Mouse (Mus musculus) activated CD4-positive, CD25-positive, alpha-beta regulatory T cell, adult 4 months (primary cell): ENCODE data around the gene Sel1l3. TPM values are rescaled to one million over a fixed set of nuclear protein-coding genes. Genes with fewer than 3 reads are reported as not detected.

Source experiments
- ATAC-seq: one replicate; pipeline ENCODE4 v1.8.0; 2017
- polyA plus RNA-seq, 2 experiments: library from polyadenylated mRNA; unstranded; fragments of 100-300 nt; shearing (Covaris generic); gene quantifications; one replicate each; pipeline ENCODE4 v1.2.1; 2017

The Sel1l3 gene
- polyA plus RNA-seq, 2 experiments from 2014 or later, result not detected

DNA sequence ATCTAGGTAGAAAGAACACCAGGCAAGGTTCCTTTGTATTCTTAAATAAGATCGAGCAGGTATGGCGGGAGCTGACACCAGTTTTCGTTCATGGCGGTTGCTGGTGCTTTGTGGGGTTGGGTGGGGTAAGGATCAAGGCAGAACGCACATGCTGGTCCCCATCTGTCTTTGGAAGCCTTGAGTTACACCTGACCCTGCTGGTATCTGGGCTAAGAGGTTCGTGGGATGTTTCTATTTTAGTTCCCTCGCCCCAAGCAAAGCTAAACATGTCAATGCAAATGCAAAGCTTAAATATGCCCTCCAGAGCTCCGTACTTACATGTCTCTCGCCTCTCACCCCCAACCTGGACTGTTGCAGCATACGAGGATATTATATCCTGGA is 41.5 kb downstream of the Sel1l3 start:
- no peak for ATAC-seq

DNA sequence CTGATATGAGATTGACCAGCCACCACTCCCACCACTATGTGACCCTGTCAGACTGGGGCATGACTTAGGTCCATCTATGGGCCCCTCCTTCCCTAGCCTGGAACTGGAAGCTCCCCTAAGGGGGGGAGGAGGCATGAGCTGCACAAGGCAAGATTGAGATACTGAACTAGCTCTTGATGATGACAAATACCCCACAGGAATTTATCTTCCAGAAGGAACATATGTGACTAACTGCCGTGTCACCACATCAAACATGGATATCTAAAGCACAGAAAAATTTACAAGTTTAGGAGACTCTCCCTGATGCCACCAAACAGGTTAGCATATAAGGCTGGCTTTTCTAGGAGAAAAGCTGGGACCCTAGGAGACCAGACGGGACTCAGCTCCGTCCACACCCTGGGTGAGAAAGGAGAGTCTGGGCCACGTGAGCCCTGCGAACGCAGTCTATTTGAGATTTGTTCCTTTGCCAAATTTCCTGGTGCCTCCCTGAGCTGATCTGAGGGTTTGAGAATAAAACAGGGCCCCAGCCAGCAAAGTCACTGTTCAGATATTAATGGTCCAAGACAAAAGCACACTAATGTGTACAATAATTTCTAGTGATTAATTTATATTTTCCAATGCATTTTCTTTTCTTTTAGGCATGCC is 42.0 kb downstream of the Sel1l3 start:
- no peak for ATAC-seq

DNA sequence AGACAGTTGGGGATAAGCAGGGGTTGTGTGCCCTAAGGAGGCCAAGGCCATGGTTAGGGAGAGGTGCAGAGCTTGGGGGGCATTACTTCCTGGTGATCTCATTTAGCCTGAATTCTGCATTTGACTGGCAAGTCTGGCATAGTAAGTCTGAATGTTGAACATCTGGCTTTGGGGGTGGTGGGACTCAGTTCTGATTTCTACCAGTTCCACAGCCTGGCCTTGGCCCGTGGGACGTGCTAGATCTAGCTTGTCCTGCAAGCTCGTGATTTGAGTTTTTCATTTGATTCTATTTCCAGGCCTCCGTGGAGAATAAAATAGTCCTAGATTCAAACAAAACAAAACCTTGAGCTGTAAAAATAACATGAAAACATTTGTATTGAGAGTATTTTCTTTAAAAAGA is 46.2 kb downstream of the Sel1l3 start:
- ATAC-seq, result no peak

DNA sequence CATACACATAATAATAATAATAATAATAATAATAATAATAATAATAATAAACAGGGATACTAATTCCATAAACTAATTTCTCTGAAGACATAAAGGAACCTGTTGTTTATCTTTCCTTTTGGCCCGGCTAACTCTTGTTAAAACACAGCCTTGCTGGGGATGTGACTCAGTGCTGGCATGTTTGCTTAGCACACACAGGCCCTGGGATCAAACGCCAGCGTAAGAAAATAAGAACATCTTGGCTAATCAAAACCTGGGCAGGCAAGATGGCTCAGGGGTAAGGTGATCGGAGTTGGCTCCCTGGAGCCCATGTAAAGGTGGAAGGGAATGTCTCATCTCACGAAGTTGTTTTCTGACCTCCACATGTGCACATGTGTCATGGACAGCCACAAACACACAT is 48.1 kb downstream of the Sel1l3 start:
- ATAC-seq, result no peak

DNA sequence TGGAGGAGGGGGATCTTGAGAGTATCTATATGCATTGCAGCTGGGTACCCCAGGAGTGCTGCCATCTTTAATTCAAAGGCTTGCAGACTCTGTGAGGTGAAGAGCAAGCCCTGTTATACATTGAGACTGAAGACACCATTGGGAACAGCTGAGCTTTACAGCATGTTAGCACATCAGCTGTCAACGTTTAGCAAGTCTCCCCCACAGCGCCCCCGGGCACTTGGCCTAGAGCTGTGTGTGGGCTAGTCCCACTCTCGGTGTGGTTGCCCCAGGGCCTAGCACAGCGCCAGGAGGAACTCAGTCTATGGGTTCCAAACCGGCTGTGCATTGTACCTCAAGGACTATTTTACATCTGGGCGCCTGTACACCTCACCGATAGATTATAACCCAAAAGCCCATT is 51.3 kb downstream of the Sel1l3 start:
- ATAC-seq, result no peak

DNA sequence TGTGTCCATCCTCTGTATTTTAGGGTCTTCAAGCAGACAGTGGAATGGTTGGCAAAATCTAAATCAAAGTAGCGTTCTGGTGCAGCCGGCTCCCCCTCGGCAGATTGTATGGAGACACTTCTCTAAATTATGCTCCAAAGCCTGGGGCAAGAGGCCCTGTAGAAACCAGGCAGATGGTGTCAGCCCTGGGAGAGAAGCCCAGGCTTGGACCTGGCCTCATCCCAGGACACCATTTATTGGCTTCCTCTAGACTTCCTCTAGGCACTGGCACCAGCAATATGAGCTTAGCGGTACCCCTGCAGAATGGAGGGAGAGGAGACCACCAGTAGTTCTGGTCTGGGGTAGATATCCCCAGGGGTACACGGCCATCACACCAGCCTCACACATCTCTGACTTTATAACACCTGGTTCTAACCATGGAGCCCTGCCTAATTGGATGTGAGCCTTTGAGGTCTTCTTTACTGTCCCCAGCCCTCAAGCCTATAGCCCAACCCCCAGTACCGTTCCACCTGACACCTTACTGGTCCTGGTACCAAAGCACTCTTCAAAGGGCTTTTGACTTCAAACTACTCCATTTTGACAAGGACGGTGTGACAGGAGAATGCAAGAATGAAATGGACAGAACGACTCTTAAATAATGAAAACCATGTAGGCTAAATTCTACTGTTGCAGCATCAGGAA is 52.1 kb downstream of the Sel1l3 start:
- no peak for ATAC-seq

DNA sequence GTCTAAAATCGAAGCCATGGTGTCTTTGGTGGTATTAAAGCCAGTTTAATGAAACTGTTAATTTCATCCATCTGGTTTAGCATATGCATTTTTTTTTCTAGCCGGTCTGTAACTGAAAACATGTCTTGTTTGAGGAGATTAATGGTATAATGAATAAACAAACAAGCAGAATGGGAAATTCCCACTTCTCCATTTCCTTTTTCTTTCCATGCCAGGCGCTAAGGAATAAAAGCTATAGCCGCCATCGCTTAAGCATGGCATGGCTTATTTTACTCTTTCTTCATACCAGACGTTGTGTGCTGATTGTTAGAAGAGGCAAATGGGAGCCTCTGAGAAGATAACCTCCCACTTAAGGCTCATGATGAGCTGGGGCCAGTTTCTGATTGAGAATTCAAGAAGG is 53.5 kb downstream of the Sel1l3 start:
- no peak for ATAC-seq

DNA sequence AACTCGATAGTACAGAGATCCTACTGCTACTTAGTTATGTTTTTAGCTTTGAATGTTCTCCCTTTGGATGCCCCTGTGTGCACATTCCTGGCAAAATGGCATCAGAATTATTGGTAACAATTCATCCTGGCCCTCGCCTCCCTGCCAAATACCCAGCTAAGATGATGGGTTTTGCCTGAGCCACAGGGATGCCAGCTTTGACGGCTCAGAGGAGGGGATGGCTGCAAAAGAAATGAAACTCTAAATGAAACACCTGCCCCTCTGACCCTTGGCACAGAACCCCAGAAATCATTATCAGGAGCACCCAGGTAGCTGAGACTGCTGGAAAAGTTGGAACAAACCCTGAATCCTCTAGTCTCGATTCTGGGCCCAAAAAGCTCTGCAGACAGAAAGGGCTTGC is 54.1 kb downstream of the Sel1l3 start:
- ATAC-seq, result no peak

DNA sequence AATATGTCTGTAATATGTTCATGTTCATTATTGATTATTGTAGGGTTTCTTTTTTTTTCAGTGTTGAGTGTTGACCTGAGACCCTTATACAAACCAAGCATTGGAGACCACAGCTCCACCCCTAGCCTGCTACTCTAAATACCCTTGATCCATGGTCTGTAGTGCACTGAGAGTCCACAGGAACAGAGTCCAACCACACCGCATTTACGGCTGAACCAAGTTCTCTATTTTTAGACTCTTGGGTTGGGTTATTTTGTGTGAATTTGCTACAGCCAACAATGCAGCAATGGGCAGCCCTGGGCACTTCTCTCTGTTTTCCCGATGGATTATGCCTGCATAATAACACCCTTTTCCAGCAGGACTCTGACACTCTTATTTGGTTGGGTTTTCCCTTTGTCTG is 54.6 kb downstream of the Sel1l3 start:
- no peak for ATAC-seq

DNA sequence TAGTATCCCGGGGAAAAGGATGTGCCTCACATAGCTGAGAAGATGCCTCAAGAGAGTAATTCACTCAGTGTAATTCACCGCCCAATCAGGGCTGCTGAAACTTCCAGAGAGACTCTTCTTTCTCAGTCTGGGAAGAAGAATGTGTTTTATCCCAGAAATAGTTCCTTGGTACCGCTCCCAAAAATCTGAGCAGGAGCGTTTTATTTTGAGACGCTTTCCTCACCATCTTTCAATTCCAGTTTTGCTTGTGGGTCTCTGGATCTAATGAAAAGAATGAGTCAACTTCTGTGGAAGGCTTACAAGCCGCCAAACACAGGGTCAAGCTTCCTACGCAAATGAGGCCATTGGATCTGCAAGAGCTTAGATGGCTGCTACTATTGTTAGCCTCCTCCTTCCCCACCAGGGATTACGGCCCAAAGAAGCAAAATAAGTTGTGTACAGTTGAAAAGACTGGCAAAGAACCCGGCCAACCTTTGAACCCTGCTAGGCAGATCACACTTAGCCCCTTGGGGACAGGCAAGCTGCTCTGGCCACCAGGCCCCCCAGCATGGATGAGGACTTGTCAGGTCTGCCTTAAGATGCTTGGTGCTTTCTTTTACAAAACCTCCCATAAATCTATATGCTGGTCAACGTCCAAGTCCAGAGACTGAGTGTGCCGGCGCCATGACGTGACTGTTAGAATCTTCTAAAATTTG is 57.6 kb downstream of the Sel1l3 start:
- ATAC-seq, result no peak

DNA sequence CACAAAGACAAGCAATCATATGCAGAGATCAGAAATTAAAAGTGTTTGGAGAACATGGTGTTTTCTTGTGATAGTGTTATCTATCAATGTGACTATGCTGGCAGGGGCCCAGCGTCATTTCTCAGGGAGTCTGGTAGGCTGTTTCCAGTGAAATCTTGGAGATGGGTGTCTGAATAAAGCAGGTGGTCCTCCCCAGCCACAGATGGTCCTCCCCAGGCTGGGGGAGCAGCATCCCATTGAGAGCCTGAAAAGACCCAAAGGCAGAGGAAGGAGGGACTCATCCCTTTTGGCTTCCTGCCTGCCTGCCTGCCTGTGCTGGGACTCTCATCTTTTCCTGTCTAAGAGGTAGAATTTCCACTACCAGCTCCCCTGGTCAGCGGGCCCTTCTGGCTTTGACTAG is 59.2 kb downstream of the Sel1l3 start:
- ATAC-seq, result no peak

DNA sequence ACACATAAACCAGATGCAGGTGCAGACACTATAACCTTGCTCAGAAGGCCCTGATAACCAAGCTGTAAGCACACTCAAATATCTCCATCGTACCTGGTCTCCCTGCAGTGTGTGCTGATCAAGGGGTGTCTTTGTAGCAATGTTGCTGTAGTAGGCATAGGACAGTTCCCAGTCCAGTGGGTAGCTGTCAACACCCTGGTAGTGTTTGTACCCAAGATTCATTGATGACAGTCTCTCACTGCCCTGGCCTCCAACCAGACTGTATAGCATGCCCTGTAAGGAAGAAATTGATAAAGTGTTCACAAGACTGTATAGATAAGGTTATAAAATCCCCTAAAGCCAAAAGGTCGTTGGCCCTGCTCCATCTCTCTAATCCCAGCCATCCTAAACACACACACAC is 59.6 kb downstream of the Sel1l3 start:
- no peak for ATAC-seq

DNA sequence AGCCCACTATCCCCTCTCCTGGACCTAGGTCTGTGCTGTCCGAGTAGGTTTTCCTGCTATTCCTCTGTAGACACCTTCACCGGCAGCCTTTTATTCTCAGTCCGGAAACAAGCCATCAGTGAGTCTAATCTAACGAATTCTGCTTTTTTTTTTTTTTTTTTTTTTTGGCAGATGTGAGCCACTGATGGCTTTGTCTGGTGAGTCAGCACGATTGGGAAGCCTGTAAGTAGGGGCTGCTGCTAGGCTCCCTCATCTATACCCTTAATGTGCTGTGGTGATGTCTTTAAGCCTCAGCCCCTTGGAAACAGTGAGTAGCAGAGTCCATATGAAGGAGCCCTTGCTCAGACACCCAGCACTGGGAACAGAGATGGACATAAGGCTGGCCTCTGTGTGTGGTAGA is 60.6 kb downstream of the Sel1l3 start:
- no peak for ATAC-seq

DNA sequence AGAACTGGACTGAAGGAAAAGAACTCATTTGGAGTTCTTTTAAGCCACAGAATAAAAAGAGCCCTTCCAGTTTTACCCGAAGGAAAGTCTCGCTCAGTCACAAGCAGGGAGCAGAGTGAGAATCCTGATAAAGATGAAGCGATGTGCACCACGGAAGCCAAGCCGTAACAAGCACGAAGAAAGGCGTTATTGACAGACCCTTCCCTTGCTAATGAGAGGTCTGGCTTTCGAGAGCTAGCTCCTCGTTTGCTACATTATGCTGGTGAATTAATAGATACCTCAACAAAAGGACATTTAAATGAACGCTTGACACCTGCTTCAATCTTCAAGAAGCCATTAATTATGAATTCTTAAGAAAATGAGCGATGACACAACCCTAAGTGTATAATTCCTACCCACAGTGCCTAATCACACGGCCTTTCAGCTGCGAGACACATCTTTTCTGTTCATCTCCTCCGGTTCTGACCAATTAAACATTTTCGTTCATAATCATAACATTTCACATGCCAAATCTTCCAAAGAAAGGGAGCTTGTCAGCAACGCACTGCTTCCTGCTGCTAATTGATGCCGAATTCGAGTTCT is 62.3 kb downstream of the Sel1l3 start:
- ATAC-seq, result no peak

DNA sequence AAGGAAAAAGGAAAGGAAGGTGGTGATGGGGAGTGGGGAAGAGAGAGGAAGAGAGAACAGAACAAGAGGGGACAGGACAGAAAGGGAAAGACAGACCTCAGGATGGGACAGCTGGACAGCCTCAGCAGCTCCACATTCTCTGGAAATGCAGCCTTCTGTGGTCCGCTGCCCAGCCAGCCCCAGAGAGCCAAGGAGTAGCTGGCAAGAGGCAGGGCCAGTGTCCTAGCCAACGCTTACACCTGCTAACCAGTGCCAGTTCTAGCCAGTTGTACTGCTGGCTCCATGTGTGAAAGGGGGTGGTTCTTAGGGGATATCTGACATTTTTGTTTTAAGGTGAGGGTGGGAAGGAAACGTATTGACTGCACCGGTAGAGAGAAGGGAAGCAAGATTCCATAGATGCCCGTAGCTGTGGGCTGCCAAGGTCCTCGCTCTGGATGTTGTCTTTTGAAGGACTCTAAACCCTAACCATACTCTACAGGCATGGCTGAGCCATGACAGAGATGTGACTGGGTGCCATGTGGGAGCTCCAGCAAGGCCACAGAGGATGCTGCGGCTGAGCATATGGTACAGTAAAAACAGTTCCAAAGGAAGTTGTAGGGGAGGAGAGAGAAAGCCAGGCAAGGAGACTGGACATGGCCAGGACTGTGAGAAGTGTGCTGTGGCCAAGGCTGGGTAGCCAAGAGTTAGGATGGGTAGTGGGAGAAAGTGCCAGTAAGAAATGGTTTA is 64.6 kb downstream of the Sel1l3 start:
- ATAC-seq, result no peak

DNA sequence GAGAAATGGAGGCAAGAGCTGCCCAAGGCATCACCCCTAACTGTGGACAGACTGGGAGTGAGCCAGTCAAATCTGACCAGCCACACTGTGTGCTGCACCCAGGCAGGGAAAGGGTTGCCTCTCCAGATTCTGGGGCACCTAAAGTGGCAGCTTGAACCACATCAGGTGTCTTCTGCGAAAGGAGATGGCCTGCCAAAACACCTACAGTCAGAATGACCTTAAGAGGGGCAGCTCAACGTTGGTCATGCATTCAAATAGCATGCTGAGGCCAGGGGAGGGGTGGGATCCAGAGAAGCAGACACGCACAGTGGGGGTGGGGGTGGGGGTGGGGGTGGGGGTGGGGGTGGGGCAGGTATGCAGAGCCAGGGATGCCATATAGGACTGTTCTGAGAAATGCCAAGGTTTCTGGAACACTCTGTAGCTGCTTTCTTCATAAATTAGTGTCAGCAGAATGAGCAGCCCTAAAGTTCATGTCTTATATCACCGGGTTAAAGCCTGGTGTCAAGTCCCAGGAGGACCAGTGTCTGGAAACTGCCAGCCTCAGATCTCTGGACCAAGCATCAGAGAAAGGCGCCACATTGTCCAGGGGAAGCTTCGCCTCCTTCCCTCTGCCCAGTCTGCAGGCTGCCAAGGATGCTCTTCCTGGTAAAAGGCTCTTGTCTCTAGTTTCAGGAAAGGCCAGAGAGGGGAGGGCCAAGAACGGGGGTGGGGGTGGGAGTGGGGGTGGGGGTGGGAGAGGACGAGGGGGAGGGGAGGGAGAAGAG is 65.4 kb downstream of the Sel1l3 start:
- ATAC-seq, result no peak

DNA sequence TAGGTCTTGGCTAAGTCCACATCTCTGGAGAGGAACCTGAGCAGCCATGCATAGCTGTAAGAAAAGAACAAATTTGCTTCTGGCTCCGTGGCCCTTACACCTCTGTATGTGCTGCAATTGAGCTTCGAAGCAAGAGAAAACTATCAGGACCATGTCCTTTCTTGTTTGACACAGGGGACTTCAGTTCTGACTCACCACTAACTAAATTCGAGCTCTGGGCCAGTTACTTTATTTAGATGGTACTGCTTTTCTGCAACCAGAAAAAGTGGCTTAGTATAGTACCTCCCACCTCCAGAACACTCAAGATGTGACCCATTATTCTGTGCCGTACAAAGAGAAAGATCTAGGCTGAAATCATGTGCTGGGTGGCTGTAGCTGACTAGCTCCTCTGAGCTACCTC is 66.3 kb downstream of the Sel1l3 start:
- no peak for ATAC-seq

DNA sequence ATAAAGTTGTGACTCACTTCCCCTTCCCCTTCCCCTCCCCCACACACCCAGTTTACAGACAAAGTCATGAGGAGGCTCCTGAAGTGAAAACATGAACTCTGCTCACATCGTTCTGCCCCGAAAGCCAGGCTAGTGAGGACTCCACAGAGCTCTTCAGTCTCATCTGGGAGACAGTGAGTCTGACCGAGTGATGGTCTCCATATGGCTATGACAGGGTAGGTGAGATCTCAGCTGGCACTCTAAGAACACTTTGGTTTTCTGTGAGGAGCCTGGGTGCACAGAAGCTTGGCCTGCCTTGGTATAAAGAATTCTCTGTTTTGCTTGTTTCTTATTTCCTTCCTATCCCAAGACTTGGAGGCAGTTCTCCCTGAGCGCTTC is 67.1 kb downstream of the Sel1l3 start:
- no peak for ATAC-seq

DNA sequence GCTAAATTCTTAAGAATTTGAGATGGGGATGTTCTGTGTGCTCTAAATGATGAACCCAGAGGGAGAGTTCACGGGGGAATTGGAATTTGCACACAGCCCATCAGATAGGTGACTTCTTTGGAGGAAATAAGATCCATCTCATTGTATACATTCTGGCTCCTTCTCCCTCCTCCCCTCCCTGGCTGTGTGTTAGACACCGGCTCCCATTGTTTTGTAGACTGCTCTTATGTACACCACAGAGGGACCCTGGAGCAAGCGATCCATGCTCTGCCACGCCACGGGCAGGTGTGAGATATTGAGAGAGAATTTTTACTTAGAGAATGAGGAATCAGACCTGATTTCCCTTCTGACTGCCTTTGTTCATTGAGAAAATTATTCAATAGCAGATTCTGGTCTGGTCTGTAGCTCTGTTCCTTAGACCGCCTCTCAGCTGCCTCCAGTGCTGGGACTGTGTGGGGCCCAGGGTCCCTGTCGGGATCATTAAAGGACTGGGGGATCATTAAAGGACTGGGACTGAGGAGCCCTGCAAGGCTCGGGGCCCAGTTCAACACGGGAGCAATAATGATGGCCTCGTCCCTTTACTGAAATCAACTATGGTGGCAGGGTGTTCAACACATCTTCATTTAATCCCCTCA is 67.6 kb downstream of the Sel1l3 start:
- no peak for ATAC-seq

DNA sequence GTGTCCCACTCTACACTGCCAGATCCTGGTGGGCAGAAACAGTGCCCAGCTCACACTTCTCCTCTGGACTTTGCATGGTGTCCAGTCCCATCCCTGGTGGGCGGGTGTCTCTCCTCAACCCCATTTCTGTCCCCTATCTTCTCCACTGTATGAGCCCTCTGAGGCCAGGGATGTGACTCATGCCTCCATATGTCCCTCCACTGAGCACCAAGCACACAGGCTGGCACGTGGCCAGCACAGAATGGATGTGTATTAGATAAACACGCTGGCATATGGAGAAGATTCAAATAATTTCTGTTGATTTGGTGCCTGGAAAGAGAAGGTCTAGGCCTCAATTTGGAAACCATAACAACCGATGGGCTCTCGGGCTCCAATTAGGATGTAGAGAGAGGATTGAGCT is 71.1 kb downstream of the Sel1l3 start:
- no peak for ATAC-seq

DNA sequence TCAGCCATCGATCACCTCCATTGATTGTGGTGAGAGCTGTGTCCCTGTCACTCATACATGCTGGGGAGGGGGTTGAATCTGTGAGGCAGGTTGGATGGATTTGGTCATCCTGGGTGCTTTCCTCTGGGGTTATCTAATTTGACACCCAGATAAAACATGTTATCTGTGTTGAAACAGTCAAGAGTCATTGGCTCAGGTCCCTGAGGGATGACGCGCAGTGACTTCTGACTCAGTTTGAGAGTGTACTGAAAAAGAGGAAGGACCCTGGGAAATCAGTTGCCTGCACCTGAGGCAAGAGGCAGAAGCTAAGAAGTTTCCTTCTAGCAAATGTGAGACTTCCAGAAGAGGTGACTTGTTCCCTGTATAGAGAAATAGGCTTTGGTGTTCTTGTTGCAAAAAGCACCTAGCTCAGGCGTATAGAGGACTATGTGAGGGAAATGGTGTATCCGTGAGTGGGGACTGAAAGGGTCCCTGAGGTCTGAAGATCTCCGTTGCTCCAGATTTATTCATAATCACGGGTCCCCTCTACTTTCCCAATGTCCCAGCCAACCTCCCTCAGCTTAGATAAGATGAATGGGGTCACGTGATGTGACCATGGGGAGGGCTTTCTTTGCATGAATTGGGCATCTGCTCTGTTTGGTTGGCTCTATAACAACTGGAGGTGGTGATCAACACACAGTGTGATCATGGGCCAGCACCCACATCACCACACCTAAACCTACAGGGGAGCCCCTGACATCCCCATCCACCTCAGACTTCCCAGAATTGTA is 73.4 kb downstream of the Sel1l3 start:
- ATAC-seq, result no peak
